29 mouse cellular contexts compared by ENCODE assay signal in the genomic region with DNA sequence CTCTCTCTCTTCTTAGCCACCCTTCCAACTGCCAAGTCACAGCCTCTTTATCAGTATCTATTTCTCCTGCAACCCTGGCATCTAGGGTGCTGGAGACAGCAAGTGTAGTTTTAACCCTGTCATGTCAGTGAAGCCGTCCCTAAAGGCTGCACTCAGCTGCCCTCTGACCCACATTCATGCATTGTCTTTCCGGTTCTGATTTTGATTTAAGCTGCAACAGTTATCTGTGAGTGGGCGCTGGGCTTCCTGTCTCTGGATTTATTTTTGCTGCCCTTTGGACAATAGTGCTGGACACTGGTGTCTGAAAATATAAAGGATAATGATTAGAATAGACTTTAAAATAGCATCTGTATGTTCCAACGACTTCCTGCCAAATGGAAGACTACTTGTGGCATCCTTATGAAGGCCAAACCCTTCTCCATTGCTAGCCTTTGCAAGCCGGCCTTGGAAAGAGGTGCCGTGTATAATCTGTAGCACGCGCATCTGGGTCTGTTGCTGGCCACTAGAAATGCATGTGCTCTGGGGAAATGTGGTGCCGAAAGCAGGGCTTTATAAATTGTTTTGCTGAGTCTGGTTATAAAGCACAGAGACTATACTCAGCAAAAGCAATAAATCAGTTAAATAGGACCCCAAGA. TPM values are rescaled to one million over a fixed set of nuclear protein-coding genes. Genes with fewer than 3 reads are reported as not detected.
"Had no signal": no experiment of that assay in that cellular context is flagged by ENCODE, and none has a peak within 500 bp of the region (broad histone marks: within the 10 kb centered on the region; RNA-seq: fewer than 3 reads in every experiment).

No protein-coding gene starts in this region.

- H3K4me3 ChIP-seq: left cerebral cortex, adult 2 months; liver, embryonic 13.5 days; lung, embryonic 15.5 days; midbrain, embryonic 12.5 days; midbrain, embryonic 15.5 days; neural tube, embryonic 12.5 days; neural tube, embryonic 15.5 days had no signal

- DNase-seq: kidney, adult 2 months; kidney, postnatal 25 days; layer of hippocampus, postnatal 36 days; liver, embryonic 13.5 days; right cerebral cortex, adult 18-20 months; right cerebral cortex, postnatal 14 days; right cerebral cortex, postnatal 4 days; thymus, adult 2 months; thymus, postnatal 14 days; thymus, postnatal 4 days had no signal

- H3K4me1 ChIP-seq: liver, embryonic 13.5 days; lung, embryonic 15.5 days; neural tube, embryonic 12.5 days had no signal

- ATAC-seq: midbrain, embryonic 15.5 days had no signal

- H3K9me3 ChIP-seq: liver, embryonic 13.5 days; lung, embryonic 15.5 days; midbrain, embryonic 12.5 days; midbrain, embryonic 15.5 days; neural tube, embryonic 12.5 days; neural tube, embryonic 15.5 days had no signal

- H3K36me3 ChIP-seq: liver, embryonic 13.5 days; lung, embryonic 15.5 days; midbrain, embryonic 12.5 days; midbrain, embryonic 15.5 days; neural tube, embryonic 12.5 days; neural tube, embryonic 15.5 days had no signal

- H3K9ac ChIP-seq: liver, embryonic 13.5 days; lung, embryonic 15.5 days; midbrain, embryonic 12.5 days; midbrain, embryonic 15.5 days; neural tube, embryonic 12.5 days; neural tube, embryonic 15.5 days had no signal

- H3K4me2 ChIP-seq: liver, embryonic 13.5 days; lung, embryonic 15.5 days; midbrain, embryonic 12.5 days; midbrain, embryonic 15.5 days; neural tube, embryonic 12.5 days; neural tube, embryonic 15.5 days had no signal

- H3K27me3 ChIP-seq: liver, embryonic 13.5 days; lung, embryonic 15.5 days; midbrain, embryonic 12.5 days; midbrain, embryonic 15.5 days; neural tube, embryonic 12.5 days; neural tube, embryonic 15.5 days had no signal

- H3K27ac ChIP-seq: left cerebral cortex, adult 2 months; liver, embryonic 13.5 days; lung, embryonic 15.5 days; macrophage; midbrain, embryonic 12.5 days; midbrain, embryonic 15.5 days; neural tube, embryonic 12.5 days; neural tube, embryonic 15.5 days; stomach, postnatal 0 days had no signal

RNA-seq across cellular contexts. Expression of gene 1700020N01Rik, which starts 44.0 kb away (rescaled TPM):
- total RNA-seq: layer of hippocampus, adult 8-10 months; layer of hippocampus, postnatal 10 days; layer of hippocampus, postnatal 36 days; left cerebral cortex, adult 2 months; left cerebral cortex, postnatal 10 days; left cerebral cortex, postnatal 36 days; liver, adult 2 months; megakaryocyte, adult 5-6 weeks had no signal
- polyA plus RNA-seq: kidney, embryonic 14.5 days; limb, embryonic 11.5 days; limb, embryonic 14.5 days; liver, adult 2 months; liver, embryonic 13.5 days; liver, embryonic 16.5 days; lung, embryonic 15.5 days; macrophage; midbrain, embryonic 12.5 days; midbrain, embryonic 15.5 days; neural tube, embryonic 12.5 days; neural tube, embryonic 15.5 days; stomach, embryonic 14.5 days; stomach, postnatal 0 days had no signal
